In genomic region chr11:102444321-102444720, GRCm38 (mm10) we compare ENCODE assay signal across 21 mouse cellular contexts. TPM values are rescaled to one million over a fixed set of nuclear protein-coding genes. Genes with fewer than 3 reads are reported as not detected.
A peak's percentile ranks its signal among the peaks of the same experiment; 100 is the strongest.
DNase-seq lines count a peak whose midpoint lies in the region; ATAC-seq lines count a peak whose summit lies in the region.
"Had no signal": no experiment of that assay in that cellular context is flagged by ENCODE, and none has a peak within 500 bp of the region (broad histone marks: within the 10 kb centered on the region; RNA-seq: fewer than 3 reads in every experiment).

No protein-coding gene starts in this region.

- H3K36me3 ChIP-seq in embryonic facial prominence, embryonic 15.5 days: peaks cover 35% of the 10 kb centered on the region
- peaks cover 48% of the 10 kb centered on the region for H3K36me3 ChIP-seq in embryonic facial prominence, embryonic 10.5 days (replicated peaks)
- H3K36me3 ChIP-seq in heart, embryonic 13.5 days: peaks cover 45% of the 10 kb centered on the region
- H3K36me3 ChIP-seq in heart, embryonic 10.5 days: peaks cover 42% of the 10 kb centered on the region
- peaks cover 42% of the 10 kb centered on the region for H3K36me3 ChIP-seq in neural tube, embryonic 15.5 days
- peaks cover 4% of the 10 kb centered on the region; the same call in 1 of the 2 replicates for H3K36me3 ChIP-seq in liver, embryonic 12.5 days
- H3K36me3 ChIP-seq: liver, embryonic 15.5 days had no signal

- WGBS in embryonic facial prominence, embryonic 15.5 days: 68% methylated on average over 3 of the region's 3 CpGs
- 76% methylated on average over 3 of the region's 3 CpGs for WGBS in embryonic facial prominence, embryonic 10.5 days
- 59% methylated on average over 3 of the region's 3 CpGs for WGBS in heart, embryonic 13.5 days
- 63% methylated on average over 3 of the region's 3 CpGs for WGBS in heart, embryonic 10.5 days
- WGBS in neural tube, embryonic 15.5 days: 80% methylated on average over 3 of the region's 3 CpGs
- 58% methylated on average over 3 of the region's 3 CpGs for WGBS in liver, embryonic 12.5 days (ENCODE audit: insufficient replicate concordance)

- DNase-seq in embryonic facial prominence, embryonic 10.5 days (ENCODE audit: low spot score): no peak
- no peak for DNase-seq in heart, embryonic 10.5 days (ENCODE audit: low spot score)
- peak; percentile 20 for DNase-seq in retina, embryonic 14.5 days (ENCODE audit: low spot score)
- DNase-seq in retina, postnatal 1 day: no peak
- DNase-seq: adrenal gland, postnatal 25 days; heart, postnatal 36 days; kidney, adult 11 months; left cerebral cortex, postnatal 4 days; lung, postnatal 36 days; right cerebral cortex, postnatal 14 days; thymus, adult 2 months; thymus, postnatal 4 days had no signal

- H3K9ac ChIP-seq in embryonic facial prominence, embryonic 15.5 days: no peak overlapping the region
- H3K9ac ChIP-seq in heart, embryonic 13.5 days: peak overlapping the region; percentile 58
- H3K9ac ChIP-seq in neural tube, embryonic 15.5 days (replicated peaks): no peak overlapping the region
- no peak overlapping the region for H3K9ac ChIP-seq in liver, embryonic 12.5 days
- H3K9ac ChIP-seq: limb, embryonic 15.5 days; liver, embryonic 15.5 days; lung, embryonic 15.5 days had no signal

- H3K27me3 ChIP-seq in embryonic facial prominence, embryonic 15.5 days: no peaks in the 10 kb centered on the region
- H3K27me3 ChIP-seq in embryonic facial prominence, embryonic 10.5 days (replicated peaks; ENCODE audit: low read depth, poor library complexity, severe bottlenecking): peaks cover 45% of the 10 kb centered on the region
- peaks cover 19% of the 10 kb centered on the region for H3K27me3 ChIP-seq in heart, embryonic 13.5 days (replicated peaks)
- peaks cover 38% of the 10 kb centered on the region for H3K27me3 ChIP-seq in heart, embryonic 10.5 days (ENCODE audit: insufficient read depth, poor library complexity, severe bottlenecking)
- no peaks in the 10 kb centered on the region for H3K27me3 ChIP-seq in neural tube, embryonic 15.5 days (replicated peaks)
- peaks cover 83% of the 10 kb centered on the region for H3K27me3 ChIP-seq in liver, embryonic 12.5 days (replicated peaks)

- H3K4me2 ChIP-seq in embryonic facial prominence, embryonic 15.5 days (replicated peaks): no peak overlapping the region
- H3K4me2 ChIP-seq in heart, embryonic 13.5 days: 0 out of 2 replicates have a peak overlapping the region, but pooled peaks have one; percentile 30
- H3K4me2 ChIP-seq in neural tube, embryonic 15.5 days: peak overlapping the region; percentile 87
- H3K4me2 ChIP-seq in liver, embryonic 12.5 days: no peak overlapping the region
- H3K4me2 ChIP-seq: liver, embryonic 15.5 days had no signal

- no peak for ATAC-seq in embryonic facial prominence, embryonic 15.5 days (ENCODE audit: insufficient number of reproducible peaks, low FRiP score, low TSS enrichment, low read depth)
- no peak for ATAC-seq in heart, embryonic 13.5 days (ENCODE audit: extremely low read depth, insufficient number of reproducible peaks, low FRiP score, low TSS enrichment)
- no peak for ATAC-seq in neural tube, embryonic 15.5 days (ENCODE audit: low FRiP score)
- ATAC-seq in liver, embryonic 12.5 days: no peak

- H3K4me3 ChIP-seq in embryonic facial prominence, embryonic 15.5 days (replicated peaks): no peak overlapping the region
- no peak overlapping the region for H3K4me3 ChIP-seq in embryonic facial prominence, embryonic 10.5 days
- H3K4me3 ChIP-seq in heart, embryonic 13.5 days: no peak overlapping the region
- no peak overlapping the region for H3K4me3 ChIP-seq in heart, embryonic 10.5 days
- H3K4me3 ChIP-seq in neural tube, embryonic 15.5 days (replicated peaks): no peak overlapping the region
- H3K4me3 ChIP-seq in liver, embryonic 12.5 days: no peak overlapping the region
- H3K4me3 ChIP-seq: liver, embryonic 15.5 days; lung, embryonic 15.5 days; megakaryocyte, embryonic 14.5 days had no signal

- H3K4me1 ChIP-seq in embryonic facial prominence, embryonic 15.5 days: peaks cover 48% of the 10 kb centered on the region
- H3K4me1 ChIP-seq in embryonic facial prominence, embryonic 10.5 days: peaks cover 53% of the 10 kb centered on the region
- peaks cover 52% of the 10 kb centered on the region for H3K4me1 ChIP-seq in heart, embryonic 13.5 days
- peaks cover 56% of the 10 kb centered on the region for H3K4me1 ChIP-seq in heart, embryonic 10.5 days
- H3K4me1 ChIP-seq in neural tube, embryonic 15.5 days: peaks cover 43% of the 10 kb centered on the region
- peaks cover 34% of the 10 kb centered on the region for H3K4me1 ChIP-seq in liver, embryonic 12.5 days

- no peaks in the 10 kb centered on the region for H3K9me3 ChIP-seq in embryonic facial prominence, embryonic 15.5 days (replicated peaks)
- H3K9me3 ChIP-seq in embryonic facial prominence, embryonic 10.5 days: no peaks in the 10 kb centered on the region
- no peaks in the 10 kb centered on the region for H3K9me3 ChIP-seq in heart, embryonic 13.5 days
- H3K9me3 ChIP-seq in heart, embryonic 10.5 days: no peaks in the 10 kb centered on the region
- H3K9me3 ChIP-seq in neural tube, embryonic 15.5 days (replicated peaks): no peaks in the 10 kb centered on the region
- H3K9me3 ChIP-seq in liver, embryonic 12.5 days (replicated peaks): no peaks in the 10 kb centered on the region
- H3K9me3 ChIP-seq: limb, embryonic 15.5 days; liver, embryonic 15.5 days; lung, embryonic 15.5 days; megakaryocyte, embryonic 14.5 days had no signal

- H3K27ac ChIP-seq in embryonic facial prominence, embryonic 15.5 days (replicated peaks): 0 out of 2 replicates have a peak overlapping the region, but pooled peaks have one; percentile 5
- H3K27ac ChIP-seq in embryonic facial prominence, embryonic 10.5 days (replicated peaks): no peak overlapping the region
- no peak overlapping the region for H3K27ac ChIP-seq in heart, embryonic 13.5 days (replicated peaks)
- no peak overlapping the region for H3K27ac ChIP-seq in heart, embryonic 10.5 days
- H3K27ac ChIP-seq in neural tube, embryonic 15.5 days (replicated peaks): no peak overlapping the region
- no peak overlapping the region for H3K27ac ChIP-seq in liver, embryonic 12.5 days
- H3K27ac ChIP-seq: liver, embryonic 15.5 days; stomach, postnatal 0 days had no signal

RNA-seq across cellular contexts. Expression of gene Fam171a2, which starts 3.2 kb away (rescaled TPM):
- 8.5 and 9.7 TPM in 2 replicates for polyA plus RNA-seq in embryonic facial prominence, embryonic 15.5 days (2015; fragmentation: Nextera tagmentation; extraction: Ambion mirVana)
- polyA plus RNA-seq in embryonic facial prominence, embryonic 10.5 days (2016; fragmentation: Nextera tagmentation; extraction: Ambion mirVana): 3.4 and 3.7 TPM in 2 replicates
- 2.8 and 2.9 TPM in 2 replicates for polyA plus RNA-seq in heart, embryonic 13.5 days (2015; fragmentation: Nextera tagmentation; extraction: Ambion mirVana)
- polyA plus RNA-seq in heart, embryonic 10.5 days (2016; fragmentation: Nextera tagmentation; extraction: Ambion mirVana): 1.7 and 3.6 TPM in 2 replicates
- polyA plus RNA-seq in neural tube, embryonic 15.5 days (2015; fragmentation: Nextera tagmentation; extraction: Ambion mirVana): 23.8 and 28.3 TPM in 2 replicates
- polyA plus RNA-seq in liver, embryonic 12.5 days (2016; fragmentation: Nextera tagmentation; extraction: Ambion mirVana): 1.3 and 1.9 TPM in 2 replicates

RNA-seq across cellular contexts. Expression of gene Grn, which starts 14.2 kb away (rescaled TPM):
- polyA plus RNA-seq in embryonic facial prominence, embryonic 15.5 days (2015; fragmentation: Nextera tagmentation; extraction: Ambion mirVana): 196 and 199 TPM in 2 replicates
- 79.4 and 87.3 TPM in 2 replicates for polyA plus RNA-seq in embryonic facial prominence, embryonic 10.5 days (2016; fragmentation: Nextera tagmentation; extraction: Ambion mirVana)
- 220 and 224 TPM in 2 replicates for polyA plus RNA-seq in heart, embryonic 13.5 days (2015; fragmentation: Nextera tagmentation; extraction: Ambion mirVana)
- 109 and 151 TPM in 2 replicates for polyA plus RNA-seq in heart, embryonic 10.5 days (2016; fragmentation: Nextera tagmentation; extraction: Ambion mirVana)
- 92.1 and 96.3 TPM in 2 replicates for polyA plus RNA-seq in neural tube, embryonic 15.5 days (2015; fragmentation: Nextera tagmentation; extraction: Ambion mirVana)
- 55.8 and 58.1 TPM in 2 replicates for polyA plus RNA-seq in liver, embryonic 12.5 days (2016; fragmentation: Nextera tagmentation; extraction: Ambion mirVana)

RNA-seq across cellular contexts. Expression of gene Itga2b, which starts 25.6 kb away (rescaled TPM):
- 9.1 and 9.5 TPM in 2 replicates for polyA plus RNA-seq in embryonic facial prominence, embryonic 15.5 days (2015; fragmentation: Nextera tagmentation; extraction: Ambion mirVana)
- polyA plus RNA-seq in embryonic facial prominence, embryonic 10.5 days (2016; fragmentation: Nextera tagmentation; extraction: Ambion mirVana): 3.9 and 6.5 TPM in 2 replicates
- polyA plus RNA-seq in heart, embryonic 13.5 days (2015; fragmentation: Nextera tagmentation; extraction: Ambion mirVana): 10.5 and 11.3 TPM in 2 replicates
- 13.2 and 19.5 TPM in 2 replicates for polyA plus RNA-seq in heart, embryonic 10.5 days (2016; fragmentation: Nextera tagmentation; extraction: Ambion mirVana)
- polyA plus RNA-seq in neural tube, embryonic 15.5 days (2015; fragmentation: Nextera tagmentation; extraction: Ambion mirVana): 8.0 and 9.6 TPM in 2 replicates
- polyA plus RNA-seq in liver, embryonic 12.5 days (2016; fragmentation: Nextera tagmentation; extraction: Ambion mirVana): 82.1 and 88.2 TPM in 2 replicates

RNA-seq across cellular contexts. Expression of gene Slc25a39, which starts 36.6 kb away (rescaled TPM):
- polyA plus RNA-seq in embryonic facial prominence, embryonic 15.5 days (2015; fragmentation: Nextera tagmentation; extraction: Ambion mirVana): 197 and 199 TPM in 2 replicates
- 229 and 241 TPM in 2 replicates for polyA plus RNA-seq in embryonic facial prominence, embryonic 10.5 days (2016; fragmentation: Nextera tagmentation; extraction: Ambion mirVana)
- polyA plus RNA-seq in heart, embryonic 13.5 days (2015; fragmentation: Nextera tagmentation; extraction: Ambion mirVana): 287 and 294 TPM in 2 replicates
- 313 and 314 TPM in 2 replicates for polyA plus RNA-seq in heart, embryonic 10.5 days (2016; fragmentation: Nextera tagmentation; extraction: Ambion mirVana)
- polyA plus RNA-seq in neural tube, embryonic 15.5 days (2015; fragmentation: Nextera tagmentation; extraction: Ambion mirVana): 161 and 175 TPM in 2 replicates
- polyA plus RNA-seq in liver, embryonic 12.5 days (2016; fragmentation: Nextera tagmentation; extraction: Ambion mirVana): 365 and 367 TPM in 2 replicates

RNA-seq across cellular contexts. Expression of gene Rundc3a, which starts 51.1 kb away (rescaled TPM):
- polyA plus RNA-seq in embryonic facial prominence, embryonic 15.5 days (2015; fragmentation: Nextera tagmentation; extraction: Ambion mirVana): 7.5 and 8.3 TPM in 2 replicates
- polyA plus RNA-seq in embryonic facial prominence, embryonic 10.5 days (2016; fragmentation: Nextera tagmentation; extraction: Ambion mirVana): 10.0 and 11.9 TPM in 2 replicates
- polyA plus RNA-seq in heart, embryonic 13.5 days (2015; fragmentation: Nextera tagmentation; extraction: Ambion mirVana): 1.1 and 1.7 TPM in 2 replicates
- polyA plus RNA-seq in heart, embryonic 10.5 days (2016; fragmentation: Nextera tagmentation; extraction: Ambion mirVana): 0.74 and 1.8 TPM in 2 replicates
- 111 and 138 TPM in 2 replicates for polyA plus RNA-seq in neural tube, embryonic 15.5 days (2015; fragmentation: Nextera tagmentation; extraction: Ambion mirVana)
- 1.9 and 2.1 TPM in 2 replicates for polyA plus RNA-seq in liver, embryonic 12.5 days (2016; fragmentation: Nextera tagmentation; extraction: Ambion mirVana)

Comparison
In these comparisons a context has a peak if more than half of its experiments do, and no peak if none do; other contexts are left out.
1. H3K4me2 ChIP-seq: peak in heart, embryonic 13.5 days (single experiment) and neural tube, embryonic 15.5 days (single experiment); none in embryonic facial prominence, embryonic 15.5 days (single experiment) and liver, embryonic 12.5 days (single experiment).